Mouse (Mus musculus) intestine, postnatal 0 days (tissue): ENCODE results near the gene Hmgxb4. TPM values are rescaled to one million over a fixed set of nuclear protein-coding genes. Genes with fewer than 3 reads are reported as not detected.

Experiments
- ATAC-seq: fragments of 200-750 bp; cut with Nextera tagmentation; 2 replicates; pipeline ENCODE4 v1.8.0; 2017; ENCODE audit warnings: mild to moderate bottlenecking, moderate TSS enrichment, moderate library complexity
- H3K27ac ChIP-seq: fragments of 300-500 bp; sonication (generic); 2 replicates; pipeline ENCODE4 v1.5.1; 2014; ENCODE audit warnings: mild to moderate bottlenecking, low read depth, low read length, moderate library complexity
- H3K27me3 ChIP-seq: fragments of 300-500 bp; sonication (generic); replicated peaks from 2 replicates; pipeline ENCODE4 v1.6.1; 2014; ENCODE audit warnings: low read length, mixed read lengths; ENCODE audit not compliant: control insufficient read depth, insufficient read depth
- H3K36me3 ChIP-seq: fragments of 300-500 bp; sonication (generic); 2 replicates; pipeline ENCODE4 v1.6.1; 2014; ENCODE audit warnings: mild to moderate bottlenecking, moderate library complexity; ENCODE audit not compliant: control insufficient read depth, insufficient read depth
- H3K4me1 ChIP-seq: fragments of 300-500 bp; sonication (generic); replicated peaks from 2 replicates; pipeline ENCODE4 v1.6.1; 2014; ENCODE audit warnings: antibody characterized with exemption, low read length, mixed read lengths; ENCODE audit not compliant: control insufficient read depth, insufficient read depth
- H3K4me2 ChIP-seq: fragments of 300-500 bp; sonication (generic); replicated peaks from 2 replicates; pipeline ENCODE4 v1.6.1; 2014; ENCODE audit warnings: low read depth, mild to moderate bottlenecking, moderate library complexity
- H3K4me3 ChIP-seq: fragments of 300-500 bp; sonication (generic); 2 replicates; pipeline ENCODE4 v1.5.1; 2014; ENCODE audit warnings: low read depth, low read length
- H3K9ac ChIP-seq: fragments of 300-500 bp; sonication (generic); 2 replicates; pipeline ENCODE4 v1.6.1; 2014; ENCODE audit warnings: mild to moderate bottlenecking, low read depth, low read length
- H3K9me3 ChIP-seq: fragments of 300-500 bp; sonication (generic); 2 replicates; pipeline ENCODE4 v1.6.1; 2016; ENCODE audit warnings: mixed run types; ENCODE audit not compliant: control insufficient read depth
- CTCF ChIP-seq: sonication (generic); IDR thresholded peaks from 2 replicates; pipeline ENCODE4 v1.5.1; 2016; ENCODE audit warnings: low read depth, mild to moderate bottlenecking, control low read depth, antibody characterized with exemption, moderate library complexity
- WGBS: fragments of 180-500 bp; shearing (Covaris S2); extraction: QIAGEN DNeasy Blood & Tissue Kit; methylation state at CpG from one replicate; pipeline ENCODE4 v1.1.7; 2014; 5-methylcytosine and 5-hydroxymethylcytosine counted together
- polyA plus RNA-seq: library from polyadenylated mRNA; unstranded; fragments of >200 nt; fragmentation: Nextera tagmentation; extraction: Ambion mirVana; gene quantifications from 2 replicates; pipeline ENCODE4 v1.2.1, GENCODE M21; 2015

The Hmgxb4 gene
- polyA plus RNA-seq, 1 experiment from 2014 or later, result 10.7 TPM

GRCm38 (mm10) chr8:75013557-75013956 is 20.4 kb downstream of the Hmgxb4 start:
- no peak for ATAC-seq
- H3K27ac ChIP-seq, result no peak overlapping the region
- whole genome bisulfite sequencing, result 58% methylated on average over 2 of the region's 2 CpGs
- no peaks in the 10 kb centered on the region for H3K27me3 ChIP-seq
- no peak overlapping the region for H3K9ac ChIP-seq
- no peaks in the 10 kb centered on the region for H3K4me1 ChIP-seq
- H3K36me3 ChIP-seq, result 0 out of 2 replicates have a peak, but pooled peaks cover 7% of the 10 kb centered on the region
- no peaks in the 10 kb centered on the region for H3K9me3 ChIP-seq
- TF ChIP-seq CTCF, result no peak
- H3K4me2 ChIP-seq, result no peak overlapping the region
- no peak overlapping the region for H3K4me3 ChIP-seq

GRCm38 (mm10) chr8:75013964-75014363 is 20.8 kb downstream of the Hmgxb4 start:
- Histone ChIP-seq H3K27ac (no peak overlapping the region), H3K4me1 (no peaks in the 10 kb centered on the region), H3K4me2 (no peak overlapping the region), H3K36me3 (0 out of 2 replicates have a peak, but pooled peaks cover 7% of the 10 kb centered on the region), H3K9ac (no peak overlapping the region), H3K27me3 (no peaks in the 10 kb centered on the region), H3K9me3 (no peaks in the 10 kb centered on the region), H3K4me3 (no peak overlapping the region)
- no peak for ATAC-seq
- 56% methylated on average over 3 of the region's 3 CpGs for WGBS
- TF ChIP-seq CTCF, result no peak

GRCm38 (mm10) chr8:75015981-75016380 is 22.8 kb downstream of the Hmgxb4 start:
- WGBS, result 48% methylated on average over 2 of the region's 2 CpGs
- Histone ChIP-seq H3K9ac (no peak overlapping the region), H3K4me1 (no peaks in the 10 kb centered on the region), H3K36me3 (no peaks in the 10 kb centered on the region), H3K4me2 (no peak overlapping the region), H3K27ac (no peak overlapping the region), H3K27me3 (no peaks in the 10 kb centered on the region), H3K4me3 (no peak overlapping the region), H3K9me3 (no peaks in the 10 kb centered on the region)
- TF ChIP-seq CTCF, result no peak
- ATAC-seq, result no peak

- H3K4me3 ChIP-seq, result no peak overlapping the region
- H3K9ac ChIP-seq, result no peak overlapping the region
- H3K36me3 ChIP-seq, result peaks cover 2% of the 10 kb centered on the region; the same call in 1 of the 2 replicates
- no peaks in the 10 kb centered on the region for H3K4me1 ChIP-seq
- H3K9me3 ChIP-seq, result no peaks in the 10 kb centered on the region
- ATAC-seq, result no peak
- H3K4me2 ChIP-seq, result no peak overlapping the region
- no peak for TF ChIP-seq CTCF
- WGBS, result 59% methylated on average over 1 of the region's 1 CpGs
- H3K27ac ChIP-seq, result no peak overlapping the region
- no peaks in the 10 kb centered on the region for H3K27me3 ChIP-seq
Measured at GRCm38 (mm10) chr8:75016422-75016821, 23.3 kb downstream of the Hmgxb4 start.

- Histone ChIP-seq H3K4me2 (no peak overlapping the region), H3K27me3 (no peaks in the 10 kb centered on the region), H3K4me3 (no peak overlapping the region), H3K9me3 (no peaks in the 10 kb centered on the region), H3K27ac (no peak overlapping the region), H3K9ac (no peak overlapping the region), H3K4me1 (no peaks in the 10 kb centered on the region), H3K36me3 (peaks cover 20% of the 10 kb centered on the region)
- TF ChIP-seq CTCF, result no peak
- no peak for ATAC-seq
- WGBS, result 35% methylated on average over 5 of the region's 5 CpGs
Measured at GRCm38 (mm10) chr8:75018274-75018972, 25.3 kb downstream of the Hmgxb4 start.

- Histone ChIP-seq H3K27me3 (no peaks in the 10 kb centered on the region), H3K4me2 (no peak overlapping the region), H3K9ac (no peak overlapping the region), H3K27ac (no peak overlapping the region), H3K4me3 (no peak overlapping the region), H3K9me3 (no peaks in the 10 kb centered on the region), H3K4me1 (no peaks in the 10 kb centered on the region), H3K36me3 (peaks cover 41% of the 10 kb centered on the region)
- WGBS, result 88% methylated on average over 3 of the region's 3 CpGs
- TF ChIP-seq CTCF, result peak; percentile 61
- ATAC-seq, result no peak
Measured at GRCm38 (mm10) chr8:75023660-75024316, 30.6 kb downstream of the Hmgxb4 start.
